Mouse (Mus musculus) intestine, embryonic 14.5 days (tissue): ENCODE measurements at regions not wholly inside any gene's neighbourhood (a gene's known extent, or its start where the extent isn't known, plus 50 kb on each side); places are given as distances from the start of the nearest gene placed in this dataset.

Source experiments
- ATAC-seq: fragments of 200-750 bp; cut with Nextera tagmentation; replicated peaks from 2 replicates; pipeline ENCODE4 v1.8.0; 2017; ENCODE audit warnings: low read depth, moderate number of reproducible peaks, moderate TSS enrichment, moderate library complexity; ENCODE audit not compliant: low FRiP score, low TSS enrichment
- DNase-seq: peaks from one replicate; pipeline ENCODE4 v3.0.0-alpha.2; 2018; ENCODE audit warnings: low spot score
- H3K27ac ChIP-seq: fragments of 300-500 bp; sonication (generic); 2 replicates; pipeline ENCODE4 v1.5.1; 2014; ENCODE audit warnings: low read depth, mild to moderate bottlenecking, control low read depth
- H3K27me3 ChIP-seq: fragments of 300-500 bp; sonication (generic); replicated peaks from 2 replicates; pipeline ENCODE4 v1.6.1; 2014; ENCODE audit warnings: low read length, control low read depth; ENCODE audit not compliant: control insufficient read depth, insufficient read depth
- H3K36me3 ChIP-seq: fragments of 300-500 bp; sonication (generic); 2 replicates; pipeline ENCODE4 v1.6.1; 2014; ENCODE audit warnings: low read length, control low read depth; ENCODE audit not compliant: control insufficient read depth, insufficient read depth
- H3K4me1 ChIP-seq: fragments of 300-500 bp; sonication (generic); replicated peaks from 2 replicates; pipeline ENCODE4 v1.6.1; 2014; ENCODE audit warnings: low read length, control low read depth, mixed read lengths; ENCODE audit not compliant: control insufficient read depth, insufficient read depth
- H3K4me2 ChIP-seq: fragments of 300-500 bp; sonication (generic); 2 replicates; pipeline ENCODE4 v1.6.1; 2014; ENCODE audit warnings: low read length
- H3K4me3 ChIP-seq: fragments of 300-500 bp; sonication (generic); 2 replicates; pipeline ENCODE4 v1.5.1; 2014; ENCODE audit warnings: low read depth, low read length, control low read depth, mixed read lengths
- H3K9ac ChIP-seq: fragments of 300-500 bp; sonication (generic); 2 replicates; pipeline ENCODE4 v1.6.1; 2014; ENCODE audit warnings: mild to moderate bottlenecking, low read length
- H3K9me3 ChIP-seq: fragments of 300-500 bp; sonication (generic); 2 replicates; pipeline ENCODE4 v1.6.1; 2016; ENCODE audit warnings: low read length, control low read depth; ENCODE audit not compliant: control insufficient read depth
- WGBS: fragments of 180-500 bp; shearing (Covaris S2); extraction: QIAGEN DNeasy Blood & Tissue Kit; methylation state at CpG from one replicate; pipeline ENCODE4 v1.1.7; 2014; 5-methylcytosine and 5-hydroxymethylcytosine counted together

- Histone ChIP-seq H3K27me3 (no peaks in the 10 kb centered on the region), H3K4me1 (no peaks in the 10 kb centered on the region), H3K4me3 (no peak overlapping the region), H3K4me2 (no peak overlapping the region), H3K36me3 (no peaks in the 10 kb centered on the region), H3K27ac (no peak overlapping the region), H3K9me3 (no peaks in the 10 kb centered on the region), H3K9ac (no peak overlapping the region)
- WGBS: 68% methylated on average over 4 of the region's 4 CpGs
- no peak for ATAC-seq
- no peak for DNase-seq
Measured at GRCm38 (mm10) chr12:92137539-92137938, 288.6 kb upstream of the Sel1l start.

GRCm38 (mm10) chr12:92127648-92128047, 278.7 kb upstream of the Sel1l start:
- Histone ChIP-seq H3K9me3 (no peaks in the 10 kb centered on the region), H3K4me1 (no peaks in the 10 kb centered on the region), H3K9ac (no peak overlapping the region), H3K27ac (no peak overlapping the region), H3K4me2 (no peak overlapping the region), H3K27me3 (no peaks in the 10 kb centered on the region), H3K4me3 (no peak overlapping the region), H3K36me3 (no peaks in the 10 kb centered on the region)
- 78% methylated on average over 6 of the region's 6 CpGs for WGBS
- ATAC-seq (no peak), DNase-seq (no peak)

- WGBS: 38% methylated on average over 6 of the region's 6 CpGs
- DNase-seq (no peak), ATAC-seq (no peak)
- Histone ChIP-seq H3K27ac (no peak overlapping the region), H3K9me3 (no peaks in the 10 kb centered on the region), H3K4me1 (no peaks in the 10 kb centered on the region), H3K9ac (no peak overlapping the region), H3K4me3 (no peak overlapping the region), H3K36me3 (no peaks in the 10 kb centered on the region), H3K4me2 (no peak overlapping the region), H3K27me3 (no peaks in the 10 kb centered on the region)
Measured at GRCm38 (mm10) chr12:92120164-92120815, 271.3 kb upstream of the Sel1l start.

GRCm38 (mm10) chr12:92109615-92110014, 260.7 kb upstream of the Sel1l start:
- H3K4me3 ChIP-seq: no peak overlapping the region
- no peaks in the 10 kb centered on the region for H3K27me3 ChIP-seq
- H3K9me3 ChIP-seq: no peaks in the 10 kb centered on the region
- H3K4me1 ChIP-seq: no peaks in the 10 kb centered on the region
- no peaks in the 10 kb centered on the region for H3K36me3 ChIP-seq
- 64% methylated on average over 3 of the region's 3 CpGs for WGBS
- no peak for ATAC-seq
- no peak overlapping the region for H3K4me2 ChIP-seq
- DNase-seq: no peak
- no peak overlapping the region for H3K9ac ChIP-seq
- no peak overlapping the region for H3K27ac ChIP-seq

- DNase-seq (no peak), ATAC-seq (no peak)
- no peak overlapping the region for H3K9ac ChIP-seq
- 87% methylated on average over 4 of the region's 4 CpGs for WGBS
- no peaks in the 10 kb centered on the region for H3K36me3 ChIP-seq
- H3K4me1 ChIP-seq: no peaks in the 10 kb centered on the region
- H3K27ac ChIP-seq: no peak overlapping the region
- H3K9me3 ChIP-seq: no peaks in the 10 kb centered on the region
- no peaks in the 10 kb centered on the region for H3K27me3 ChIP-seq
- no peak overlapping the region for H3K4me2 ChIP-seq
- no peak overlapping the region for H3K4me3 ChIP-seq
Measured at GRCm38 (mm10) chr12:92100080-92100479, 251.1 kb upstream of the Sel1l start.

GRCm38 (mm10) chr12:92092794-92093365, 243.9 kb upstream of the Sel1l start:
- ATAC-seq: 0 out of 2 replicates have a peak, but pooled peaks have one; percentile 50

GRCm38 (mm10) chr12:92073209-92073608, 224.3 kb upstream of the Sel1l start:
- no peak for DNase-seq
- H3K36me3 ChIP-seq: no peaks in the 10 kb centered on the region
- ATAC-seq: no peak
- H3K9ac ChIP-seq: no peak overlapping the region
- H3K9me3 ChIP-seq: no peaks in the 10 kb centered on the region
- 82% methylated on average over 10 of the region's 10 CpGs for WGBS
- H3K4me2 ChIP-seq: no peak overlapping the region
- no peaks in the 10 kb centered on the region for H3K4me1 ChIP-seq
- H3K27me3 ChIP-seq: no peaks in the 10 kb centered on the region
- no peak overlapping the region for H3K4me3 ChIP-seq
- H3K27ac ChIP-seq: no peak overlapping the region

More at GRCm38 (mm10) chr12:92092794-92093365, 243.9 kb upstream of the Sel1l start:
- 46% methylated on average over 10 of the region's 10 CpGs for WGBS
- H3K4me2 ChIP-seq: no peak overlapping the region
- H3K27me3 ChIP-seq: no peaks in the 10 kb centered on the region
- no peak overlapping the region for H3K4me3 ChIP-seq
- H3K4me1 ChIP-seq: no peaks in the 10 kb centered on the region
- H3K9ac ChIP-seq: no peak overlapping the region
- peak; percentile 52 for DNase-seq
- no peaks in the 10 kb centered on the region for H3K36me3 ChIP-seq
- no peak overlapping the region for H3K27ac ChIP-seq
- H3K9me3 ChIP-seq: no peaks in the 10 kb centered on the region

- Histone ChIP-seq H3K36me3 (no peaks in the 10 kb centered on the region), H3K9ac (no peak overlapping the region), H3K9me3 (no peaks in the 10 kb centered on the region), H3K4me2 (no peak overlapping the region), H3K27ac (no peak overlapping the region), H3K27me3 (no peaks in the 10 kb centered on the region), H3K4me1 (no peaks in the 10 kb centered on the region), H3K4me3 (no peak overlapping the region)
- WGBS: 76% methylated on average over 4 of the region's 4 CpGs
- no peak for ATAC-seq
- no peak for DNase-seq
Measured at GRCm38 (mm10) chr12:92062731-92063130, 213.8 kb upstream of the Sel1l start.

GRCm38 (mm10) chr12:92040481-92040880, 191.5 kb upstream of the Sel1l start:
- H3K9me3 ChIP-seq: no peaks in the 10 kb centered on the region
- no peaks in the 10 kb centered on the region for H3K27me3 ChIP-seq
- H3K9ac ChIP-seq: no peak overlapping the region
- WGBS: 82% methylated on average over 1 of the region's 1 CpGs
- no peaks in the 10 kb centered on the region for H3K4me1 ChIP-seq
- no peak overlapping the region for H3K4me3 ChIP-seq
- H3K27ac ChIP-seq: no peak overlapping the region
- DNase-seq: peak; percentile 83
- no peaks in the 10 kb centered on the region for H3K36me3 ChIP-seq
- no peak for ATAC-seq
- H3K4me2 ChIP-seq: no peak overlapping the region
